ENCODE assay signal across 8 mouse cellular contexts in genomic region chr10:127265727-127266111, GRCm38 (mm10). TPM values are rescaled to one million over a fixed set of nuclear protein-coding genes. Genes with fewer than 3 reads are reported as not detected.
DNase-seq lines count a peak whose midpoint lies in the region; ATAC-seq and TF ChIP-seq lines count a peak whose summit lies in the region.

No protein-coding gene starts in this region.

- H3K27me3 ChIP-seq in kidney, adult 2 months (replicated peaks; ENCODE audit: control insufficient read depth, insufficient read depth, low read length) = no peaks in the 10 kb centered on the region
- H3K27me3 ChIP-seq in hindbrain, embryonic 12.5 days = peaks cover 14% of the 10 kb centered on the region
- peaks cover 20% of the 10 kb centered on the region for H3K27me3 ChIP-seq in lung, embryonic 16.5 days (ENCODE audit: control insufficient read depth, insufficient read depth, low read depth, low read length)

- H3K4me2 ChIP-seq in hindbrain, embryonic 12.5 days (replicated peaks) = peak overlapping the region; percentile 34
- peak overlapping the region; percentile 41 for H3K4me2 ChIP-seq in lung, embryonic 16.5 days (ENCODE audit: low read depth, low read length)

- WGBS in kidney, adult 2 months = 24% methylated on average over 4 of the region's 4 CpGs
- WGBS in hindbrain, embryonic 12.5 days = 25% methylated on average over 4 of the region's 4 CpGs
- 23% methylated on average over 4 of the region's 4 CpGs for WGBS in lung, embryonic 16.5 days

- H3K9ac ChIP-seq in hindbrain, embryonic 12.5 days = no peak overlapping the region
- H3K9ac ChIP-seq in lung, embryonic 16.5 days (ENCODE audit: low read length) = no peak overlapping the region

- TF ChIP-seq POLR2A in kidney, adult 2 months (IDR thresholded peaks at IDR 0.05; ENCODE audit: low read depth, low read length) = no peak

- peak; percentile 43 for DNase-seq in kidney, adult 2 months
- DNase-seq in kidney, adult 18-20 months = no peak
- peak; percentile 31 for DNase-seq in T-cell, adult 2 months (ENCODE audit: low spot score)
- DNase-seq in urinary bladder, postnatal 10 days (ENCODE audit: low spot score) = no peak
- no peak for DNase-seq in left cerebral cortex, postnatal 10 days (ENCODE audit: extremely low spot score in 1 of 2, low spot score in 2 of 2)
- no peak for DNase-seq in layer of hippocampus, adult 9-10 months (ENCODE audit: low spot score)

- peak; percentile 48; the same call in 1 of the 2 replicates for ATAC-seq in hindbrain, embryonic 12.5 days (ENCODE audit: low FRiP score)
- 0 out of 2 replicates have a peak, but pooled peaks have one; percentile 21 for ATAC-seq in lung, embryonic 16.5 days (ENCODE audit: low read depth)

- peaks cover 5% of the 10 kb centered on the region for H3K4me1 ChIP-seq in kidney, adult 2 months (ENCODE audit: control insufficient read depth, insufficient read depth, low read length)
- peaks cover 51% of the 10 kb centered on the region for H3K4me1 ChIP-seq in hindbrain, embryonic 12.5 days
- H3K4me1 ChIP-seq in lung, embryonic 16.5 days (replicated peaks; ENCODE audit: control insufficient read depth, insufficient read depth, low read length) = peaks cover 13% of the 10 kb centered on the region

- no peaks in the 10 kb centered on the region for H3K36me3 ChIP-seq in kidney, adult 2 months (ENCODE audit: control insufficient read depth, insufficient read depth, low read length)
- H3K36me3 ChIP-seq in hindbrain, embryonic 12.5 days = peaks cover 17% of the 10 kb centered on the region
- no peaks in the 10 kb centered on the region for H3K36me3 ChIP-seq in lung, embryonic 16.5 days (ENCODE audit: control insufficient read depth, insufficient read depth, low read length)

- intact Hi-C loops in left cerebral cortex, postnatal 10 days (cut with DNase I) = no loop called here

- H3K9me3 ChIP-seq in hindbrain, embryonic 12.5 days (replicated peaks) = no peaks in the 10 kb centered on the region
- no peaks in the 10 kb centered on the region for H3K9me3 ChIP-seq in lung, embryonic 16.5 days (ENCODE audit: control insufficient read depth, low read length)

- peak; percentile 36 for TF ChIP-seq CTCF in kidney, adult 2 months (conservative IDR thresholded peaks at IDR 0.05; ENCODE audit: insufficient read depth, insufficient read length, low read depth, low read length)

- no peak overlapping the region for H3K4me3 ChIP-seq in kidney, adult 2 months (ENCODE audit: insufficient read depth, low read depth, low read length)
- peak overlapping the region; percentile 97; the same call in 1 of the 2 replicates for H3K4me3 ChIP-seq in hindbrain, embryonic 12.5 days
- H3K4me3 ChIP-seq in lung, embryonic 16.5 days (ENCODE audit: low read length) = peak overlapping the region; percentile 83

- no peak overlapping the region for H3K27ac ChIP-seq in kidney, adult 2 months (ENCODE audit: insufficient read depth, low read depth, low read length)
- peak overlapping the region; percentile 93; the same call in 1 of the 2 replicates for H3K27ac ChIP-seq in hindbrain, embryonic 12.5 days
- H3K27ac ChIP-seq in lung, embryonic 16.5 days (ENCODE audit: low read length) = no peak overlapping the region

RNA-seq across cellular contexts. Expression of gene Dctn2, which starts 0.4 kb away (rescaled TPM):
- 181 and 184 TPM in 2 replicates for polyA plus RNA-seq in kidney, adult 2 months (2012; rRNA removed)
- polyA plus RNA-seq in hindbrain, embryonic 12.5 days (2016; fragmentation: Nextera tagmentation; extraction: Ambion mirVana) = 234 and 240 TPM in 2 replicates
- polyA plus RNA-seq in lung, embryonic 16.5 days (2015; fragmentation: Nextera tagmentation; extraction: Ambion mirVana) = 183 and 194 TPM in 2 replicates
- total RNA-seq in left cerebral cortex, postnatal 10 days (2021) = 100 to 1,000 TPM; 322 to 330 TPM

RNA-seq across cellular contexts. Expression of gene Kif5a, which starts 2.6 kb away (rescaled TPM):
- polyA plus RNA-seq in kidney, adult 2 months (2012; rRNA removed) = 3.7 and 6.7 TPM in 2 replicates
- 70.0 and 76.6 TPM in 2 replicates for polyA plus RNA-seq in hindbrain, embryonic 12.5 days (2016; fragmentation: Nextera tagmentation; extraction: Ambion mirVana)
- polyA plus RNA-seq in lung, embryonic 16.5 days (2015; fragmentation: Nextera tagmentation; extraction: Ambion mirVana) = 1.2 TPM in 2 replicates
- 100 to 1,000 TPM; 468 to 479 TPM for total RNA-seq in left cerebral cortex, postnatal 10 days (2021)

RNA-seq across cellular contexts. Expression of gene Mbd6, which starts 23.1 kb away (rescaled TPM):
- 24.6 and 26.8 TPM in 2 replicates for polyA plus RNA-seq in kidney, adult 2 months (2012; rRNA removed)
- 17.9 and 19.8 TPM in 2 replicates for polyA plus RNA-seq in hindbrain, embryonic 12.5 days (2016; fragmentation: Nextera tagmentation; extraction: Ambion mirVana)
- 10.6 and 15.2 TPM in 2 replicates for polyA plus RNA-seq in lung, embryonic 16.5 days (2015; fragmentation: Nextera tagmentation; extraction: Ambion mirVana)
- 10 to 100 TPM; 37.4 to 45.5 TPM for total RNA-seq in left cerebral cortex, postnatal 10 days (2021)

RNA-seq across cellular contexts. Expression of gene Mars, which starts 45.9 kb away (rescaled TPM):
- polyA plus RNA-seq in kidney, adult 2 months (2012; rRNA removed) = 44.4 and 48.3 TPM in 2 replicates
- polyA plus RNA-seq in hindbrain, embryonic 12.5 days (2016; fragmentation: Nextera tagmentation; extraction: Ambion mirVana) = 142 and 152 TPM in 2 replicates
- polyA plus RNA-seq in lung, embryonic 16.5 days (2015; fragmentation: Nextera tagmentation; extraction: Ambion mirVana) = 86.1 and 93.9 TPM in 2 replicates
- 10 to 100 TPM; 59.1 to 62.0 TPM for total RNA-seq in left cerebral cortex, postnatal 10 days (2021)

RNA-seq across cellular contexts. Expression of gene Pip4k2c, which starts 54.3 kb away (rescaled TPM):
- polyA plus RNA-seq in kidney, adult 2 months (2012; rRNA removed) = 116 and 120 TPM in 2 replicates
- 23.2 and 24.9 TPM in 2 replicates for polyA plus RNA-seq in hindbrain, embryonic 12.5 days (2016; fragmentation: Nextera tagmentation; extraction: Ambion mirVana)
- 30.0 and 30.8 TPM in 2 replicates for polyA plus RNA-seq in lung, embryonic 16.5 days (2015; fragmentation: Nextera tagmentation; extraction: Ambion mirVana)
- 10 to 100 TPM; 42.2 to 47.4 TPM for total RNA-seq in left cerebral cortex, postnatal 10 days (2021)

Comparison
In these comparisons a context has a peak if more than half of its experiments do, and no peak if none do; other contexts are left out.
1. DNase-seq: peak in kidney, adult 2 months (single experiment) and T-cell, adult 2 months (single experiment); none in kidney, adult 18-20 months (single experiment), urinary bladder, postnatal 10 days (single experiment), left cerebral cortex, postnatal 10 days (0 of 2) and layer of hippocampus, adult 9-10 months (single experiment).